Mouse (Mus musculus) ovary, adult 10 weeks (tissue): ENCODE data around the gene Pramef25. TPM values are rescaled to one million over a fixed set of nuclear protein-coding genes. Genes with fewer than 3 reads are reported as not detected.

ENCODE experiments used
- polyA plus RNA-seq: library from polyadenylated mRNA; stranded (reverse); fragments of 350-450 nt; fragmentation: Illumina TruSeq; extraction: RNeasy Lipid Tissue Mini Kit (QIAGEN cat#74804); gene quantifications from one replicate; pipeline ENCODE4 v1.2.3, GENCODE M21; 2014

Gene Pramef25
- polyA plus RNA-seq: not detected

GRCm38 (mm10) chr4:143950916-143951315 lies at the start of gene Pramef25:
Gene Pramef25, minus strand, starts transcription at chr4:143951016.

GRCm38 (mm10) chr4:143994269-143994668 lies 43.5 kb upstream of the Pramef25 start, which contains the start of gene Pramef17:
Gene Pramef17, minus strand, starts transcription at chr4:143994369.

GRCm38 (mm10) chr4:143966850-143967249 lies 16.0 kb upstream of the Pramef25 start, which contains the start of gene Gm13101:
Gene Gm13101, minus strand, starts transcription at chr4:143966950.

GRCm38 (mm10) chr4:143900280-143900679 lies 50.5 kb downstream of the Pramef25 start, which contains the start of gene Pramef6:
Gene Pramef6, minus strand, starts transcription at chr4:143900380.

Other genes with a start within 250 kb of the Pramef25 start
- 9.5 TPM for gene Gm13089, start 248.3 kb downstream of the Pramef25 start, polyA plus RNA-seq
- not detected for gene Gm13078, start 231.6 kb downstream of the Pramef25 start, polyA plus RNA-seq
- 76.3 TPM for gene Gm13023, start 161.7 kb downstream of the Pramef25 start, polyA plus RNA-seq
- 104 TPM for gene Gm13084, start 134.9 kb downstream of the Pramef25 start, polyA plus RNA-seq
- 54.2 TPM for gene Gm13103, start 104.5 kb downstream of the Pramef25 start, polyA plus RNA-seq
- gene Pramef6, start 50.6 kb downstream of the Pramef25 start, polyA plus RNA-seq: not detected
- gene Gm13101, start 15.9 kb upstream of the Pramef25 start, polyA plus RNA-seq: not detected
- 0.94 TPM for gene Pramef17, start 43.4 kb upstream of the Pramef25 start, polyA plus RNA-seq
- gene Pramel4, start 108.1 kb upstream of the Pramef25 start, polyA plus RNA-seq: 0.31 TPM
- not detected for gene Gm13102, start 155.5 kb upstream of the Pramef25 start, polyA plus RNA-seq
- 78.5 TPM for gene Oog3, start 211.6 kb upstream of the Pramef25 start, polyA plus RNA-seq
- 25.4 TPM for gene Oog2, start 239.7 kb upstream of the Pramef25 start, polyA plus RNA-seq